Mouse (Mus musculus) spleen, adult 10 weeks (tissue): ENCODE measurements around the gene Olfr1375. TPM values are rescaled to one million over a fixed set of nuclear protein-coding genes. Genes with fewer than 3 reads are reported as not detected.

Experiments used
- polyA plus RNA-seq: library from polyadenylated mRNA; stranded (reverse); fragments of 350-450 nt; fragmentation: Illumina TruSeq; extraction: RNeasy Lipid Tissue Mini Kit (QIAGEN cat#74804); gene quantifications from one replicate; pipeline ENCODE4 v1.2.3, GENCODE M21; 2015; ENCODE audit warnings: low replicate concordance; ENCODE audit not compliant: insufficient read depth

Olfr1375 gene
- polyA plus RNA-seq, result not detected

GRCm38 (mm10) chr11:51047809-51048208 is at the start of gene Olfr1375:
Olfr1375 (plus strand) TSS chr11:51048109.

GRCm38 (mm10) chr11:51003296-51003695 is 44.6 kb upstream of the Olfr1375 start, which contains the start of gene Olfr51:
Olfr51 (plus strand) TSS chr11:51003596.

GRCm38 (mm10) chr11:51013936-51014335 is 34.0 kb upstream of the Olfr1375 start, which contains the start of gene Olfr54:
Olfr54 (plus strand) TSS chr11:51014236.

GRCm38 (mm10) chr11:51059151-51059571 is 11.3 kb downstream of the Olfr1375 start, which contains the start of gene Zfp354a:
Zfp354a (plus strand) TSS chr11:51059257.

Other genes with a start within 250 kb of the Olfr1375 start
- 5.4 TPM for gene Zfp354c, start 220.4 kb upstream of the Olfr1375 start, polyA plus RNA-seq
- gene Zfp879, start 206.6 kb upstream of the Olfr1375 start, polyA plus RNA-seq, result 0.37 TPM
- 2.6 TPM for gene Grm6, start 197.4 kb upstream of the Olfr1375 start, polyA plus RNA-seq
- gene Zfp454, start 160.5 kb upstream of the Olfr1375 start, polyA plus RNA-seq, result 0.62 TPM
- gene Zfp2, start 131.9 kb upstream of the Olfr1375 start, polyA plus RNA-seq, result 3.0 TPM
- gene Zfp354b, start 116.5 kb upstream of the Olfr1375 start, polyA plus RNA-seq, result 0.62 TPM
- not detected for gene 4933414I15Rik, start 104.3 kb upstream of the Olfr1375 start, polyA plus RNA-seq
- not detected for gene Prop1, start 94.3 kb upstream of the Olfr1375 start, polyA plus RNA-seq
- gene Olfr1378, start 81.6 kb upstream of the Olfr1375 start, polyA plus RNA-seq, result not detected
- not detected for gene Olfr1377, start 66.1 kb upstream of the Olfr1375 start, polyA plus RNA-seq
- not detected for gene Olfr51, start 44.5 kb upstream of the Olfr1375 start, polyA plus RNA-seq
- not detected for gene Olfr54, start 33.9 kb upstream of the Olfr1375 start, polyA plus RNA-seq
- gene Zfp354a, start 11.1 kb downstream of the Olfr1375 start, polyA plus RNA-seq, result 2.6 TPM
- gene Gm12569, start 172.4 kb downstream of the Olfr1375 start, polyA plus RNA-seq, result not detected
- gene Clk4, start 213.6 kb downstream of the Olfr1375 start, polyA plus RNA-seq, result 324 TPM
- gene BC049762, start 214.9 kb downstream of the Olfr1375 start, polyA plus RNA-seq, result 0.30 TPM
- gene Col23a1, start 241.8 kb downstream of the Olfr1375 start, polyA plus RNA-seq, result 3.4 TPM